Mouse (Mus musculus) cerebellum, adult 11-12 months (tissue): ENCODE data around the gene Cadm1.

Experiments used
- DNase-seq: peaks from one replicate; pipeline ENCODE4 v3.0.0; 2022

Cadm1 gene

GRCm38 (mm10) chr9:47752516-47752915, 222.5 kb downstream of the Cadm1 start:
- DNase-seq = no peak

DNA sequence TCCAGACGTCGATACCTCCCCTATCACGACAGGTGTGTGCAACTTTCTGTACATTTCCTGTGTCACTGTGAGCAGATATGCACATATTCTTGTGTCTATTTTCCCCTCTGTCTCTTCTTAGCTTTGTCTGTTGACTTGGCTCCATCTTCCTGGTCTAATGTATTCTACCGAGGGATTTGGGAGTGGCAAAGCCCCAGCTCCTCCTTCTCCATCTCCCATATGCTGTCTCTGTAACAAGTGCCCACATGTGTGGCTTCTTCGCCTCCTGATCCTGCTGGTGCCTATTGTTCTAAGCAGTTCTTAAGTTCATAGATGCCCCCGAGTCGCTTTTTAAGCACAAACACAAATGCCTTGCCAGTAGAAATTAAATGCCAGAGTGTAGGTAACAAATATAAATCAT, 223.2 kb downstream of the Cadm1 start:
- no peak for DNase-seq

DNA sequence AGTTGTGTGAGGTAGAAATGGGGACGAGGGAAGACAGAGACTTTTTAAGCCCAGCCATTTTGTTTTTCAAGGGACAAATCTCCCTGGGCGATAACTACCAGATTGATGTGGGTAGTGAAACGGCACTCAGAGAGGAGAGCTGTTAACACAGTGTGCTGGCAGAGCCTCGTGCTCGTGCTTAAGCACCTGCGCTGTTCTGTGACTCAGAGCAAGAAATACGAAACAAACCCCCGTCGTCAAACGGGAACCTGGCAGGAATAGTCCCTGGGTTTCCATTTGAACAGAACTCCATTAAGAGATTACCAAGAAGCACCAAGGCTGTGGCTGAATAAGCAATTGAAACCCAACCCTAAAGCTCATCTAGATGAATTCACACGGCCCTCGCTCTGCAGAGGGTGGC, 225.1 kb downstream of the Cadm1 start:
- DNase-seq = peak; percentile 19

DNA sequence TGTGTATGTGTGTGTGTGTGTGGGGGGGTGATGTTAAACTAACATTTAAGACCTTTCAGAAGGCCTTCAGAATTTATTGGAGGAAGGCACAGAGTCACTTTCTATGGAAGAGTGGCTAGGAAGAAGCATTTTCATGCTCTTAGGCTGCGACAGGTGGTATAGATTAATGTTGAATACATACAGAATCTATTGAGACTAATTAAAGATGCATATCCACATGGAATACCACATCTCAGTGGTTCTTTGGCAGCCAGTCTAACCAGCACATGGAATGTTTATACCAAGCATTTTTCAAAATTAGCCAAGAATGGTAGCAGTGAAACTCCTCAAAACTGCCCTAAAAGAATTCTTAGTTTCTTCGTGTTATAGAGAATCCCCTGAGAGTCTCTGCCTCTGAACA, 227.8 kb downstream of the Cadm1 start:
- no peak for DNase-seq

DNA sequence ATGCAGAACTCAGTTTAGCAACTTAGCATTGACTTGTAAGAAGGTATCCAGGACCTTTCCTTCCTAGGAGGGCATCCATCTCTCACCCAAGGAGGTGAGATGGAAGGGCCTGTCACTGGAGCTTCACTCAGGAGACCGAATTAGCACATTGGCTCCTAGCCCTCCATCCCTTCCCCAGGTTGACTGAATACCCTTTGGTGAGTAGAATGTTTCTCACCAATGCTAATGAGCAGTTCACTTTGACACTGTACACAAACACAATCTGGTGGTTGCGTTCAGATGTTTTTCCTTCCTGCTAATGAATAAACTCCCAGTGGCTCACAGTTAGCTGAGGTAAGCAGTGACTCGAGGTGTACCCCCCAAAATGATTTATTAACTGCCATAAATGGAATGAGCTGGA, 228.3 kb downstream of the Cadm1 start:
- no peak for DNase-seq

DNA sequence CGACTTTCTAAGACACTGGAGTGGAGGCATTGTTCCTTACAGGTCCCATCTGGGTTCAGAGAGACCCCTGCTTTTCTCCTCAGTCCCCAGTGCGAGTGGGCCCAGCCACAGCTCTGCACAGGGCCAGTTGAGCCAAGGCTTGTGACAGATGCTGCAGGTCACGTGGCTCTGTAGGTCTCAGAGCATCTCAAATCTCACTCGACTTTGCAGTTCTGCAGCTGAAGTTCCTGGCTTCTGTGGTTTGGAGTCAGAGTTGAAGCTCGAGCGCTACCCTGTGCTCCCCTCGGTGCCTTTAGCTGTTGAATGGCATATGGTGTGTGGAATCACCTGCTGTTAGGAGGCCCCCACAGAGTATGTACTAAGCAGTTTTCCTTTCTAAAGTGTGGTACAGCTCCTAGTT, 229.8 kb downstream of the Cadm1 start:
- DNase-seq = no peak

GRCm38 (mm10) chr9:47761601-47762000, 231.6 kb downstream of the Cadm1 start:
- DNase-seq = no peak

DNA sequence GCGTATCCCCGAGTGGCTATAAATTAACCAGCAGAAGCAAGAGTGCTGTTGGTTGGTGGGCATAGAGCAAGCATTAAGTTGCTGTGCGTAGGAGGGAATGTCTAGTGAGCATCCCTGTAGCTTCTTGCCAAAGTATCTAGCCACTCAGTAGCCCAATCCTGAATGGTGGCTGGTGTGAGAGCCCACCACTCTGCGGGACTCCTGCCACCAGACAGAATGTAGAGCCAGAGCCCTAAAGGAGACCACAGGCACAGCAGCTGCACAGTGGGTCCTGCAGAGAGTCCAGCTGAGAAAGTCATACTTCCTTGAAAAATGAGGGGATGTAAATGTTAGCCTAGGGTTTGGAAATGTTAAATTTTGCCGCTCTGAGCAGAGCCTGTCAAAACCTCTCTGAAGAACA, 232.9 kb downstream of the Cadm1 start:
- DNase-seq = no peak

DNA sequence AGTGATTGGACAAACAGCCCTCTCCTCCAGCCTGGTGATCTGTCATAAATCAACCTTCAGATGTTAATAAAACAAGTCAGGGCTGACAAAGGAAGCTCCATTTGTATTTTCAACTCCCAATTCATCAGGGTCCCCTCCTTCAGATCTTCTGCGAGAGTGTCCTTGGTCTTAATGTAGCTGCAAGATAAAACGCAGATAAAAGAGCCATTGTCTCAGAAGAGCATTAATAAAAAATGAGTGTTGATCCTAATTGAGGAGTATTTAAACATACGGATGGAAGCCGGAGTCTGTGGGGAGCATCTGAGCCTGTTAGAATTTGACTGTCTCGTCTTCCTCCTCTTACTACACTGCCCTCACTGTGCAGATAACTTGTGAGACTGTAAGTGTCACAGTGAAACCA, 234.9 kb downstream of the Cadm1 start:
- no peak for DNase-seq

DNA sequence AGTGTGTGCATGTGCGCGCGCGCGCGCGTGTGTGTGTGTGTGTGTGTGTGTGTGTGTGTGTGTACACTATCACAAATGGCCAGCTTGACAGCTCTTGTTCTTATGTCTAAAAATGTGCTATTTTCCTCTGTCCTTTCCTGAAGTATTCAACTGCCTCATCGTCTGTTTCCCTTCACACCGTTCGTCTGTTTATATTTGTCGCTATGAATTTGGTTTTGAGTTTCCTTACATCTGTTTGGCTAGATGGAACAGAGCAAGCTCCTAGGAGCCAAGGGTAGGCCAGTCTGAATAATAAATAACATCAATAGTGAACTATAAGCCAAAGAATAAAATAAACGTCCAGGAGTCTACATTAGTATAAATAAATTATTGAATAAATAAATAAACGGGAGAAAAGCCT, 235.3 kb downstream of the Cadm1 start:
- no peak for DNase-seq

GRCm38 (mm10) chr9:47766342-47766741, 236.4 kb downstream of the Cadm1 start:
- no peak for DNase-seq

GRCm38 (mm10) chr9:47770836-47771235, 240.9 kb downstream of the Cadm1 start:
- no peak for DNase-seq

GRCm38 (mm10) chr9:47771953-47772352, 242.0 kb downstream of the Cadm1 start:
- DNase-seq = no peak

DNA sequence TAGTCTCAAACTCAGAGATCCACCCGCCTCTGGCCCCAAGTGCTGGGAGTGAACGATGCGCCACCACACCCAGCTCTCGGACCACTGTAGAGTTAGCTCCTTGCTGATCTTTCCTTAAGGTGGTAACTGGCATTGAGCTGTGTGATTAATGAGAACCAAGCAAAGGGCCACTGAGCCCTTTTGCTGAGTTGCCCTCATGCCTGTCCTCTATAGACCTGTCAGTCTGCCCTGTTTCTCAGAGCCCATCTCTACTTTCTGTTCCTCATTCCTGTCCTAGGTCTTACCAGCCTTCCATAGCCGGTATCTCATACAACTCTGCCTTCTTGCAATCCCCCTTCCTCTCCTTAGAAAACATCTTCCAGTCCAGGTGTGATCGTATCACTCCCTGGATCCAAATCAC, 242.8 kb downstream of the Cadm1 start:
- no peak for DNase-seq

DNA sequence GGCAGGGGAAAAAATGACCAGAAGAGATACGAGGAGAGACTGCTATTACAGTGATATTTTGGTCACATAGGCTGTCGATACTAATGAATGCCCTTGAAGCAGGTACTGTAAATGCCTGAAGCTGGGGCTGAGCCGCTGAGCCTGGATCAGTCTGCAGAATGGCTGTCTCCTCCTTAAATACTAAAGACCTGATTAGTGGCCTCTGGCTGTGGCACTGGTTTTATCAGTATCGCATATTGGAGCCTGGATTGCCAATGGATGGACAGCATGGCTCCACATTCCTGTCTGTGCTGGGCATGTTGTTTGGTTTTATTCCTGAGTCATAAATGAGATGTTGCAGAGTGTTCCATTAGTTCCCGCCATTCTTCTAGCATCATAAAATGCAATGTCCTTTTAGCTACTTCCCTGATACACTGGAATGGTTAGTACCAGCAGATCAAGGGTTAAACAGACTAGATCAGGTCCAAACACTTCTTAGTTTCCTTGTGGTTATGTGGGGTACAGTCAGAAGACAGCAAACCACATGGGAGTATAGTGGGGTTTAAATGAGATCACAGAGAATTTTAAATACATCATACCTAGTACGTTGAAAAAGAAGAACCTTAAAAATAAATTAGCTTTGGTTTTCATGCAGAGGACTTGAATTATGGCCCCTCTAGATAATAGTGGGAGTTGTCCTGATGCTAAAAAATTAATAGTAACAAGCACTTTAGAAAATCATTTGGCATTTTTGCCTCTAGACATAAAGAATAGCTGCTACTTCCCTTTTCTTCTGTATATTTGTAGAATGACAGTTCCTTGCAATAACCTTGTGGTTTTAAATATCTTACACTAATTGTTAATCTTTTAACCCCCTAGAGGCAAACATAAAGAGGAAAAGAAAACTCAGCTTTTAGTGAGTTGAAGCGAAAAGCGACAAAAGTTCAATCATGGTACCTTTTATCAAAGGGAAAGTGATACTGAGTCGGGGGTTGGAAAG, 247.3 kb downstream of the Cadm1 start:
- no peak for DNase-seq

DNA sequence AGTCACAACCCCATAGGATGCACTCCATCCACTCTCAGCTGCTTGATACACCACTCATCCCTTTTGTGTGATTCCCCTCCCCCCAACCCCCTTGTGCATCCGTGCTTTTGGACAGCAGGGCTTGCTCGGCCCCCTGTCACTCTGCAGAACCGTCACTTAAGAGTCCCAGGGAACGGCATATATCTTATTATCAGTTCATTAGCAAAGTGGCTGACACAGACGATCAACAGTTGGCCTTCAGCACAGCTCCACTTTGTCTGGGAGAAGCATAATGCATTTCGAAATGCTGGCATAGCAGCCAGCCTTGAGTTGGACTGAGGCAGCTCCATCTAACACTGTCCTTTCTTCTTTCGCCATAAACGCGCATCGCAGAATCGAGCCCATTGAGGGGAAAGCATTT, 248.5 kb downstream of the Cadm1 start:
- no peak for DNase-seq

GRCm38 (mm10) chr9:47779291-47779690, 249.3 kb downstream of the Cadm1 start:
- DNase-seq = no peak

DNA sequence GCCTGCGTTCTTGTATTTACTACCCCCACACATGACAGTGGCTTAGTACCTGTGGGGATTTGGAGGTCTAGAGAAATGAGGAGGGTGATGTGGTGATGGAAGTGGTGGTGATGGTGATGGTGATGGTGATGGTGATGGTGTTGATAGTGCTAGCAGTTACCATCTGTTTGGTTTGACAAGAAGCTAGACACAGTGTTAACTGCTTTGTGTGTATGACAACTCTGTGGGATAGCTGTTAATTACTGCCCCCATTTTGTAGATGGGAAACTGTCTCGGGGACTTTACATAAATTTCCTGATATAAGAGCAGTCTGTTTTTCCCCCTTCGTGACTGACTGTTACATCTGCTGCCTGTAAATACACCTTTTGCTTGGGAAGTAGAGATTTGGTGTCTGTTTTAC, 256.7 kb downstream of the Cadm1 start:
- no peak for DNase-seq

GRCm38 (mm10) chr9:47798478-47798877, 268.5 kb downstream of the Cadm1 start:
- DNase-seq = no peak

- DNase-seq = no peak
Measured at GRCm38 (mm10) chr9:47801242-47801641, 271.3 kb downstream of the Cadm1 start.

GRCm38 (mm10) chr9:47802527-47802926, 272.6 kb downstream of the Cadm1 start:
- no peak for DNase-seq

GRCm38 (mm10) chr9:47803531-47804105, 273.6 kb downstream of the Cadm1 start:
- no peak for DNase-seq

DNA sequence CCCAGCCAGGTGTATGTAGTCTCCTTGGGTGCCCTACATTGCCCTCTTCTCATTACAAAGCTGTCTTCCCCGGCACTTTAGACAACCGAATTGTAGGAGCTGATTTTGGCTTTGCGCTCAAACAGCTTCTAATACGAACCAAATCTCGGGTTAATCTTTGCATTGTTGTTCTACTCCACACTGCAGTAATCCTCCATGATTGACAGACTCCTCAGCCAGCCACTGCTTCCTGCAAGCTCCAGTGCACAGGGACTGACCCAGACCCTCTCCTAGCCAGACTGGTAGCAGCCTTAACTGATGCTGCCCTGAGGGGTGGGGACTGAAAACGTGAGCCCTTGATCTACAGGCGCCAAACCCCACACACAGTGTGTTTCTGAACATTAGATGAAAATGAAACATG, 275.7 kb downstream of the Cadm1 start:
- DNase-seq = no peak

DNA sequence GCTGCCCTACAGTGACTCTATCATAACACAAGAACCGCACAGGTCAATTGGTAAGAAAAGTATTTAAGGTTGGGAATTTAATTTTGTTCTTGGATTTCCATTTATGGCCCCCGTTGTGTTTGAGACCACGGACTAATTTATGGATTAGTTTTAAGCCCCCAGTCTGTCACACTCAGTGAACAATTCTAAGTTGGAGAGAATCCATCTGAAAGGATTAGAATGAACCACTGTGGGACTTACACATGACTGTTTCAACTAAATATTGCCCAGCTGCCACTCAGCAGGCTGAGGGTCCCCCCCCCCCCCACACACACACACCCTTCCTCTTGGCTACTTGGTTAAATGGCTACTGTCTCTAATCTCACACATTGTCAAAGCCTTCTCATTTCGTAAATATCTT, 295.7 kb downstream of the Cadm1 start:
- no peak for DNase-seq

GRCm38 (mm10) chr9:47828762-47829161, 298.8 kb downstream of the Cadm1 start:
- DNase-seq = no peak
